Mouse (Mus musculus) cortical plate, adult 2 months (tissue): ENCODE data around the gene Atp2a2. TPM values are rescaled to one million over a fixed set of nuclear protein-coding genes. Genes with fewer than 3 reads are reported as not detected.
A peak's percentile ranks its signal among the peaks of the same experiment; 100 is the strongest.

Experiments used
- H3K27ac ChIP-seq: fragments of 200-500 bp; 2 replicates; pipeline ENCODE4 v1.5.1; 2012; ENCODE audit warnings: low read length, control low read depth, inconsistent platforms; ENCODE audit not compliant: insufficient read depth
- H3K4me1 ChIP-seq: fragments of 200-500 bp; 2 replicates; pipeline ENCODE4 v1.6.1; 2011; ENCODE audit warnings: low read length; ENCODE audit not compliant: control insufficient read depth, insufficient read depth
- H3K4me3 ChIP-seq: fragments of 200-500 bp; 2 replicates; pipeline ENCODE4 v1.5.1; 2011; ENCODE audit warnings: mild to moderate bottlenecking, low read length, control low read depth; ENCODE audit not compliant: insufficient read depth
- CTCF ChIP-seq: fragments of 200-500 bp; IDR thresholded peaks from 2 replicates; pipeline ENCODE4 v1.5.1; 2011; ENCODE audit warnings: mild to moderate bottlenecking, control low read depth, low read length; ENCODE audit not compliant: insufficient read depth; ENCODE audit errors: extremely low read depth
- POLR2A ChIP-seq: fragments of 200-500 bp; IDR thresholded peaks from 2 replicates; pipeline ENCODE4 v1.6.1; 2011; ENCODE audit warnings: mild to moderate bottlenecking, low read length, control low read depth; ENCODE audit not compliant: insufficient read depth; ENCODE audit errors: extremely low read depth
- polyA plus RNA-seq: library from polyadenylated mRNA; depleted of rRNA; stranded (reverse); fragments of >200 nt; gene quantifications from 2 replicates; pipeline ENCODE4 v1.2.3, GENCODE M21; 2012; rRNA removed

Atp2a2 gene
- polyA plus RNA-seq = 354 and 358 TPM in 2 replicates

- H3K4me3 ChIP-seq = peak within 1 kb of the TSS; percentile 69
- H3K4me1 ChIP-seq = peaks cover 10% of the 10 kb centered on the region
- peak; percentile 73 for TF ChIP-seq POLR2A
- TF ChIP-seq CTCF = no peak
Observed at GRCm38 (mm10) chr5:122502077-122502941, at the start of gene Atp2a2. Gene Atp2a2, minus strand, starts transcription at chr5:122502225.

GRCm38 (mm10) chr5:122550460-122550859, 48.4 kb upstream of the Atp2a2 start:
- Histone ChIP-seq H3K4me3 (no peak overlapping the region), H3K27ac (peak overlapping the region; percentile 45; the same call in 1 of the 2 replicates), H3K4me1 (peaks cover 6% of the 10 kb centered on the region)
- no peak for TF ChIP-seq POLR2A
- TF ChIP-seq CTCF = no peak

More at GRCm38 (mm10) chr5:122502077-122502941, at the start of gene Atp2a2:
- peak within 1 kb of the TSS; percentile 100 for H3K27ac ChIP-seq

- peaks cover 6% of the 10 kb centered on the region for H3K4me1 ChIP-seq
- peak overlapping the region; percentile 4; the same call in 1 of the 2 replicates for H3K27ac ChIP-seq
- TF ChIP-seq POLR2A (no peak), CTCF (no peak)
- H3K4me3 ChIP-seq = no peak overlapping the region
Observed at GRCm38 (mm10) chr5:122548671-122549070, 46.6 kb upstream of the Atp2a2 start.

GRCm38 (mm10) chr5:122547810-122548209, 45.8 kb upstream of the Atp2a2 start:
- Histone ChIP-seq H3K27ac (peak overlapping the region; percentile 51; the same call in 1 of the 2 replicates), H3K4me1 (peaks cover 6% of the 10 kb centered on the region), H3K4me3 (no peak overlapping the region)
- no peak for TF ChIP-seq CTCF
- no peak for TF ChIP-seq POLR2A

- TF ChIP-seq POLR2A (no peak), CTCF (peak; percentile 52)
- Histone ChIP-seq H3K4me3 (no peak overlapping the region), H3K4me1 (peaks cover 6% of the 10 kb centered on the region), H3K27ac (no peak overlapping the region)
Observed at GRCm38 (mm10) chr5:122547251-122547714, 45.3 kb upstream of the Atp2a2 start.

GRCm38 (mm10) chr5:122543392-122543791, 41.4 kb upstream of the Atp2a2 start:
- no peak overlapping the region for H3K27ac ChIP-seq
- peaks cover 4% of the 10 kb centered on the region for H3K4me1 ChIP-seq
- no peak overlapping the region for H3K4me3 ChIP-seq
- no peak for TF ChIP-seq CTCF
- TF ChIP-seq POLR2A = no peak

- Histone ChIP-seq H3K4me3 (no peak overlapping the region), H3K4me1 (no peaks in the 10 kb centered on the region), H3K27ac (no peak overlapping the region)
- TF ChIP-seq CTCF = no peak
- TF ChIP-seq POLR2A = no peak
Observed at GRCm38 (mm10) chr5:122541871-122542270, 39.8 kb upstream of the Atp2a2 start.

- TF ChIP-seq CTCF = no peak
- TF ChIP-seq POLR2A = no peak
- Histone ChIP-seq H3K27ac (no peak overlapping the region), H3K4me1 (no peaks in the 10 kb centered on the region), H3K4me3 (no peak overlapping the region)
Observed at GRCm38 (mm10) chr5:122538077-122538476, 36.1 kb upstream of the Atp2a2 start.

- TF ChIP-seq POLR2A = no peak
- TF ChIP-seq CTCF = no peak
- H3K4me1 ChIP-seq = no peaks in the 10 kb centered on the region
- H3K27ac ChIP-seq = no peak overlapping the region
- H3K4me3 ChIP-seq = no peak overlapping the region
Observed at GRCm38 (mm10) chr5:122537654-122538053, 35.6 kb upstream of the Atp2a2 start.

- Histone ChIP-seq H3K4me1 (peaks cover 3% of the 10 kb centered on the region; the same call in 1 of the 2 replicates), H3K27ac (no peak overlapping the region), H3K4me3 (no peak overlapping the region)
- TF ChIP-seq CTCF (no peak), POLR2A (no peak)
Observed at GRCm38 (mm10) chr5:122533884-122534283, 31.9 kb upstream of the Atp2a2 start.
